ENCODE assay signal across 12 mouse cellular contexts in the genomic region with DNA sequence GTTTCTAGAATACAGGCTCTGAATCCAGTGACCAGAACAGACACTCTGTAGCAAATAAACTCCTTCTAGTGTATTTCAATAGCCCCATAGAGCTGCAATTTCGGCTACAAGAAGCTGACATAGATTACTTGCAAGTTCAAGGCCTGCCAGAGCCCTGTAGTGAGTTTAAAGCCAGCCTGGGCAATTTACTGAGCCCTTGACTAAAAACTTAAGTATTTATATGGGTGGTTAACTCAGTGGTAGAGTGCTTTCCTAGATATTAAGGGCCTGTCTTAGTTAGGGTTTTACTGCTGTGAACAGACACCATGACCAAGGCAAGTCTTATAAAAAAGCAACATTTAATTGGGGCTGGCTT.
"Had no signal": no experiment of that assay in that cellular context is flagged by ENCODE, and none has a peak within 500 bp of the region (broad histone marks: within the 10 kb centered on the region; RNA-seq: fewer than 3 reads in every experiment).

No protein-coding gene starts in this region.

- DNase-seq: kidney, adult 8-10 months; kidney, postnatal 10 days; kidney, postnatal 36 days; liver, embryonic 13.5 days; lung, adult 2 months; lung, postnatal 14 days; lung, postnatal 4 days; thymus, adult 18-20 months; thymus, postnatal 36 days had no signal

- H3K9me3 ChIP-seq: kidney, embryonic 15.5 days; liver, embryonic 13.5 days; neural tube, embryonic 13.5 days had no signal

- H3K36me3 ChIP-seq: kidney, embryonic 15.5 days; liver, embryonic 13.5 days; midbrain, embryonic 12.5 days; neural tube, embryonic 13.5 days had no signal

- H3K4me1 ChIP-seq: kidney, embryonic 15.5 days had no signal

- H3K4me3 ChIP-seq: kidney, embryonic 15.5 days; liver, embryonic 13.5 days; midbrain, embryonic 12.5 days; neural tube, embryonic 13.5 days had no signal

- H3K27ac ChIP-seq: kidney, embryonic 15.5 days; liver, embryonic 13.5 days; midbrain, embryonic 12.5 days had no signal

- H3K27me3 ChIP-seq: kidney, embryonic 15.5 days; liver, embryonic 13.5 days had no signal

- H3K9ac ChIP-seq: kidney, embryonic 15.5 days; liver, embryonic 13.5 days; midbrain, embryonic 12.5 days; neural tube, embryonic 13.5 days had no signal

- H3K4me2 ChIP-seq: kidney, embryonic 15.5 days; liver, embryonic 13.5 days; neural tube, embryonic 13.5 days had no signal
